In the genomic region with DNA sequence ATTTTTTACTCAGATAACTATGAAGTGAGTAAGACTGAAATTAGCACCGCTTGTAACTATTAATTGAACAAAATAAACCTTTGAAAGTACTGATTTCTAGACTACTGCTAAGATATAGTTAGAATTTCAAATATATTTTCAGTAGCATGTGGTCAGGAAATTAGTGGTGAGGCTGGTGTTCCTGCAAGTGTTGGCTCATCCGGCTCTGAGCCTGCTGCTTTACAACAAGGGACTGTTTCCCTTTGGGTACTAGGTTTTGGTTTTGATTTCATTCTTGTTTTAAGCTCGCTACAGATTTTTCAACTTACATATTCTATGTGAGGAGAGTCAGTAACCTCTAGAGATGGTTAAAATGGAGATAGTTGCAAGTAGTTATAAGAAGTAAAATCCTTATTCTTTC, we compare ENCODE assay signal across 1 mouse cellular context.
TF ChIP-seq lines count a peak whose summit lies in the region.

No protein-coding gene starts in this region.

TF ChIP-seq in CH12.LX, 34 proteins besides CTCF, POLR2A, EP300 and RAD21 (continued from another document):
- TF ChIP-seq JUND (conservative IDR thresholded peaks at IDR 0.05; ENCODE audit: low read depth, low read length) (peak; percentile 27; the same call in 1 of the 2 replicates), ZMIZ1 (IDR thresholded peaks at IDR 0.05; ENCODE audit: low read depth, low read length) (no peak), TCF12 (IDR thresholded peaks at IDR 0.05; ENCODE audit: low read depth, low read length) (0 out of 2 replicates have a peak, but pooled peaks have one; percentile 30), ETS1 (conservative IDR thresholded peaks at IDR 0.05; ENCODE audit: low read depth, low read length) (peak; percentile 49; the same call in 1 of the 2 replicates), HCFC1 (IDR thresholded peaks at IDR 0.05; ENCODE audit: low read depth, low read length) (no peak), JUN (IDR thresholded peaks at IDR 0.05; ENCODE audit: insufficient read depth, low read depth, low read length) (no peak)
